Mouse (Mus musculus) WW6 (cell line): ENCODE measurements around the gene Tom1.

Experiments used
- DNase-seq: peaks from one replicate; pipeline ENCODE4 v3.0.0-alpha.2; 2013; ENCODE audit warnings: low read depth, low spot score

Gene Tom1

DNA sequence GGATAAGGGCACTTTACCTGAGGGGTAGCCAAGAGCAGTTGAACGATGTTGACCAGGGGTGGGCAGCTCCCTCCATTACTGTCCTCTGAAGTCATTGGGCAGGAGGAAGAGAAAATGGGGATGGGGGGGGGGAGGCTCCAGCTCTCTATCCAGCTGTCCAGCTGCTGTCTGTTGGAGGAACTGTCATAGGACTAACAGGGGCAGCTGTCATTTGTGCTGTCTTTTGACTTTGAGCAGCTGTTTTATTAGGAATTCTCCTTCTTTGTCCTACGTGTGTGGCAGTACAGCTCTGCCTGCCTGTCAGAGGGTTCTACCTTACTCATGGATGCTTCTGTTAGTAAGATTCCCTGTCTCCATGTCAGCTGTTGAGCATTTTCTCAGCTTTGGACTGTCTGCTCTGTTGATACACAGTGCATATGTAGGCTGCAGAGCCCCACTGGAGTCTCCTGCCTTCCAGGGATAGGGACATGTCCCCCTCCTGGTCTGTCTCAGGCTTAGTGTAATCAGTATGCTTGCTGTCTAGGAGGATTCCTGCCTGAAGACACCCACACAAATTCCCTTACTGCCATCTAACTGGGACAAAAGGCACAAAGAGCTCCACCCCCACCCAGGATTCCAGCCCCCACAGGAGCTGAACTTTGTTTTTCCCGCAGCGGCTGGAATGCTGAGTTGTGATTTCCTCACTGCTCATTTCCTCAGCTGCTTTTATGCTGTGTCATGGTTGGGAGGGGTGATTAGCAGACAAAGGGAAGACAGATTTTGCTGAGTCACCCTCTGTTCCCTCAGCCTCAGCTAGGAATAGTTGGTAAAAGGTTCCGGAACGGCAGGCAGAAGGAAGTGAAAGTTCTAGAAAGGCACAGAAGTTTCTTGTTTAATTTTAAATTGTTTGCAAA is 55.7 kb downstream of the Tom1 start:
- peak; percentile 84 for DNase-seq

DNA sequence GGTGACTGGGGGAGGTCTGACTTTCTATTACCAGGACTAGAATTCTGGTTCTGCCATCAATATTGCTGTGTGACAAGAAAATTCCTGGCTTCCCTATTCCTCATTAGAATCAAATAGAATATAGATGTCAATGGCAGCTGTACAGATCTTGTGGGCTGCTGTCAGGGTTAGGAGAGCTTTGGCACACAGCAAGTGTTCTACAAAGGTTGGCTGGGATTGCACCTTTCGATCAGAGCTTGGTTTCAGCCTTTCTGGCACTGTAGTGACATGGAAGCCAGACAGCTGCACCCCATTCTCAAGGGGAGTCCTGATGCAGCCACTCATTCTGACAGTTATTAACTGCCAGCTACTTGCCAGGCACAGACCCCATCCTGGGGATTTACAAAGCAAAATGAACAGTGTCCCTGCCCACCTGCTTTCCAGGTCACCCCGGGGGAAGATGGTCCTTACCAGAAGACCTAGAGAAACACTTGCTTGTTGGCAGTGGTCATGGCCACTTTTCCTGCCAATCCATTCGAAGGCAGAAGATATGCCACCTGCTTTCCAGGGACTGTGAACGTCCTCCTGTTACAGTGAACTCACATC is 57.4 kb downstream of the Tom1 start:
- DNase-seq: no peak

DNA sequence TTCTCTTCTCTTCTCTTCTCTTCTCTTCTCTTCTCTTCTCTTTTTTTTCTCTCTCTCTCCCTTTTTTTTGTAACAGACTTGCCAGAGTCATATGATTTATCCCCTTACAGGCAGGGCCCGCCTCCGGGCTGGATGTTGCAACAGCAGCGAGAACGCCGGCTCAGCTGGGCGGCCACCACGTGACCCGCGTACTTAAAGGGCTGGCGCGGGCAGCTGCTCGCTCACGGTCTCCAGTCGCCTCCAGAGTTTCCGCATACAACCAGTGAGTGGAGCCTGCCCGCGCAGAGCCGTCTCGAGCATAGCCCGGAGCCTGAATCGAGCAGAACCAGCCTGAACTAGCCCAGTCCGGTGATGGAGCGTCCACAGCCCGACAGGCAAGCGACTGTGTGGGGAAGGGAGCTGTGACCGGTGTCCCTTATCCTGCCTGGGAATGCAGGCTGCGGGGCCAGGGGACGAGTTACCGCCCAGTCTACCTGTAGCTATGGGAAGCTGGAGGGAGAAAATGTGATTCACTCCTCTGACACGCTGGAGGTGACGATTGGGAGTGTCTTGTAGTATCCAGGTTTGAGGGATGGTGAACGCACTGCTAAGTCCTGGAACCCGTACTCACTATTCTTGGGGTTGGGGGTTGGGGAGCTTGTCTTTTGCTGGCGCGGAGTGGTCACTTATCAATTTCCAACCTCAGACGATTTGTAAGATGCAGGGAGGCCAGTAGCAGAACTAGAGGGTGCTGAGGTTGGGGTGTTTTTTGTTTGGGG is 60.1 kb downstream of the Tom1 start, which contains the start of gene Hmox1:
Gene Hmox1, plus strand, starts transcription at position 223 of the 758 bp plus-strand sequence.
- peak; percentile 84 for DNase-seq

DNA sequence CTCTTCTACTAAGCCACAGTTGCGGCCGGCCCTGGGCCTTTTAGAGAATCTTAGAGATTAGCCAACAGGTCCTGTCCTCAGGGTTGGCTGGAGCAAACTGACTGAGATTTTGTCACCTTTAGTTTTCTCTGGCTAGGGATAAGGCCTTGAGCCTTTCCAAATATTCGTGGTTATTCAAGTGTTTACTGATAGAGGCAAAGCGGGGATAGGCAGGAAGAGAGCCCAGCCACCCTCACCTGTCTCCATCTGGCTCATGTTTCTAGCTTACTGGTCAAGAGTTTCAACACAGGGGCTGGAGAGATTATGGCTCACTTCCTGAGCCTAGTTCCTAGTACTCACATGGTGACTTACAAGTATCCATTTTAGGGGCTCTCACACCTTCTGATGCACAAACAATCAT is 69.5 kb downstream of the Tom1 start:
- DNase-seq: no peak

DNA sequence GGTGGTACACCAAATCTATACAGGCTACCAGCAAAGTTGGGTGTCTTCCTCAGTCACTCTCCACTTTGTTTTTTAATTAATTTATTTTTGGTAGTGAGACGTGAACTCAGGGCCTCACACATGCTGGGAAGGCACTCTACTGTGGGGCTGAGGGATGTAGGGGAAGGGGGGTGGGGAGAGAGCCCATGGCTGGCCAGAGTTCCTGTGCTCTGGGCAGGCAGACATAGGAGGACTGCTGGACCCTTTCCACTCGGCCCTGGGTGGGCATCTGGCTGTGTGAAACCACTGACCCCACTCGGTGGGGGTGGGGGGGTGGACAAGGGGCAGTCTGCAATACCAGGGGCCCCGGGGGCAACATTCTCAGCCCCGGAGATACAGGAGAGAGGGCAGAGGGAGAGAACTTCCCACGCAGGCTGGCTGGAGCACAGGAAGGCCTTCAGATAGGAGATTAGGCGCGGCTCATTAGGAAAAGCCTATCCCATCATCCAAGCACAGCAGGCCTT is 69.9 kb downstream of the Tom1 start:
- no peak for DNase-seq

DNA sequence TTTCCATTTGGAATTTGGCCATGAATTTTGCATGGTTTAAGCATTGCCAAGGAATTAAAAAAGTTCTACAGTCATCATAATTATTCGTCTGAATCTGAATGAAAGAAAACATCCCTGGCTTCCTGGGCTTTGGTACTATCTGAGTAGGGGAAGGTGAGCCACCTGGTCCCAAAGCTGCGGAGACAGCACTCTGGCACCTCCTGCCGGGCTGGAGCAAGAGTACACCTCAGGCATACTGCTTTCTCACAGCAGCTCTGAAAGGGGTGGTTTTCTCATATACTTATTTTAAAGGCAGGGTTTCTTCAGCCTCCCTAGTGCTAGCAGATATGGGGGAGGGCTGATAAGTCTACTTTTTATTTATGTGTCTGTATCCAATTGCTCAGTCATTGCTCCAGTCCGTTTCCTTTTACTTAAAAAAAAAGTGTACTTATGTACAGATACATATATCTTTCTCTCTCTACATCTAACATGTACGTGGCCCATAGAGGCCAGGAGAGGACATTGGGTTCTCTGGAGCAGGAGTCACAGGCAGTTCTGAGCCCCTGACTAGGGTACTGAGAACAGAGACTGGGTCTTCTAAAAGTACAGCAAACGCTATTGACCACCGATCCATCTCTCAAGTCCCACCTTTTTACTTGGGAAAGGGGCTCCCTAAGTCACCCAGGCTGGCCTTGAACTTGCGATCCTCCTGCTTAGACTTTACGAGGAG is 75.2 kb downstream of the Tom1 start:
- DNase-seq: peak; percentile 76

DNA sequence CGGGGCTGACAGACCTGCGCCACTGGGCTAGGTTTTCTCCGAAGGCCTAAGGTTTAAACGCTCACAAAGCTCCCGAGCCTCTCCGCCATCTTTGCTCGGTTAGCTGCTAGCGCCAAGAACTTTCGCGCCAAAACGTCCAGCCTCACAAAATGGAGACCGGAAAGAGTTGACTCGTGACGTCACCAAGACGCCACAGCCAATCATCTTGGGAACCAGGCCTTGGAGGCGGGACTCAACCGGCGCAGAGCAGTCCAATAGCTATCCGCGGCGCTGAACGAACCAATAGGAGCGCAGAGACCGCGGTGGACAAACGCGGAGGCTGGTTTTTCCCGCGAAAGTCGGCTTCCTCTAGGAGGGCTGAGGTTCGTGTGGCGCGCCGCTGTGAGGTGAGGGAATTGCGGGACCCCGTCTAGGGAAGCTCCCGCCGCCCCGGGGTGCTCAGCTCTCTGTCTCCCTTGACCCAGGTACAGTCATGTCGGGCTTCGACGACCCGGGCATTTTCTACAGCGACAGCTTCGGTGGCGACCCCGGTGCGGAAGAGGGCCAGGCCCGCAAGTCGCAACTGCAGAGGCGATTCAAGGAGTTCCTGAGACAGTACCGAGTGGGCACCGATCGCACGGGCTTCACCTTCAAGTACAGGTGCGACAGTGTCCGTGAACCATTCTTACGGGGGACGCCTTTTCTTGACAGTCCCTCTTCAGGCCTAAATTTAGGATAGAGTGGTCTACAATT is 75.9 kb downstream of the Tom1 start, which contains the start of gene Mcm5:
Gene Mcm5, plus strand, starts transcription at position 334 of the 732 bp plus-strand sequence.
- DNase-seq: peak; percentile 100

DNA sequence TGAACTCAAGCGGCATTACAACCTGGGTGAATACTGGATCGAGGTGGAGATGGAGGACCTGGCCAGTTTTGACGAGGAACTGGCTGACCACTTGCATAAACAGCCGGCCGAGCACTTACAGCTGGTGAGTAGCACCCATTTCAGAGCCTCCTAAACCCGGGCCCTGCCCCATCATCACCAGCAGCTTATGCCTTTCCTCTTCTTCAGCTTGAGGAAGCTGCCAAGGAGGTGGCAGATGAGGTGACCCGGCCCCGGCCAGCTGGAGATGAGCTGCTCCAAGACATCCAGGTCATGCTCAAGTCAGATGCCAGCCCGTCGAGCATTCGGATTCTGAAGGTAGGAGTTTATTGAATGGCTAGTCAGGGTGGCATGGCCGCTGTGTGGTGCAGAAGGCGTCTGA is 76.6 kb downstream of the Tom1 start:
- DNase-seq: no peak

DNA sequence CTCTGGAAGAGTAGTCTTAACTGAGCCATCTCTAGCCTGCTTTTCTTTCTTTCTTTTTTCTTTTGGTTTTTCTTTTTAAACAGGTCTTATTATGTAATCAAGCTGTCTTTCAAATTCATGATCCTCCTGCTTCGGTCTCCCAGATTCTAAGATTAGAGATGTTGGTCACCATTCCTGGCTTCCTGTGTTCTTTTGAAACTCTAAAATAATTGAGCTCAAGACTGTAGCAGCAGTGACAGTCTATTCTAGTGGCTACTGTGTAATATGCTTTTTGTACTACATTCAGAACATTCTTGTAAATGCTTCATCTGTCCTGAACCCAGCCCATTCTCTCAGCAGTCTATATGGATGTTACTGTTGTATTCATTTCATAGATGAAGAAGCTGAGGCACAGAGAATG is 85.0 kb downstream of the Tom1 start:
- DNase-seq: no peak

DNA sequence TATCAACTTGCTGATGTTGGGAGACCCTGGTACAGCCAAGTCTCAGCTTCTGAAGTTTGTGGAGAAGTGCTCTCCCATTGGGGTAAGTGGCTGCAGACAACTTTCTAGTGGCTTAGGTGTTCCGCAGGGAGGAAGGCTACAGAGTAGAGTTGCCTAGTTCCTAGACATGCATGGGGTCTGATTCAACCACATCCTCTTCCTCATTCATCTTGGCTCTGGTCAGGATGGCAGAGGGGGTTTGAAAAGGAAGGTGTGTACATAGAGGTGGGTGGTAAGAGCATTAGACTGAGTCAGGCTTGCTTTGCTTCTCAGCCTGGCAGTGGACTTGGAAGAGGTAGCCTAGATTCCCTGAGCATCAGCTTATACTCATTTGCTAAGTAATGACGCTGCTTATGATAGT is 85.8 kb downstream of the Tom1 start:
- no peak for DNase-seq
